Mouse (Mus musculus): Measurements from ENCODE around the gene Jun. TPM values are rescaled to one million over a fixed set of nuclear protein-coding genes. Genes with fewer than 3 reads are reported as not detected.

Gene Jun
- polyA plus RNA-seq, 1 experiment = 71.4 TPM

GRCm38 (mm10) chr4:95093615-95094014 lies 41.6 kb upstream of the Jun start:
- no peak overlapping the region for H3K4me3 ChIP-seq (ENCODE audit: insufficient read depth, poor library complexity, severe bottlenecking)
- no peaks in the 10 kb centered on the region for H3K79me3 ChIP-seq (ENCODE audit: low read depth)
- H3K27me3 ChIP-seq (ENCODE audit: control insufficient read depth, insufficient read depth, insufficient read length) = no peaks in the 10 kb centered on the region
- no peaks in the 10 kb centered on the region for H3K36me3 ChIP-seq (ENCODE audit: control insufficient read depth, insufficient read depth)
- H3K79me2 ChIP-seq (ENCODE audit: control insufficient read depth, insufficient read depth) = no peaks in the 10 kb centered on the region
- TF ChIP-seq FOSL1 (IDR thresholded peaks at IDR 0.05; ENCODE audit: insufficient read depth, low read length, poor library complexity, severe bottlenecking) (no peak), CTCF (IDR thresholded peaks at IDR 0.05; ENCODE audit: control insufficient read depth, insufficient read depth, insufficient read length) (no peak), MAX (IDR thresholded peaks at IDR 0.05) (no peak), MYOG (IDR thresholded peaks at IDR 0.05; ENCODE audit: control insufficient read depth, extremely low read depth, insufficient read length) (no peak), CEBPB (IDR thresholded peaks at IDR 0.05; ENCODE audit: low read depth) (no peak), MYOD1 (IDR thresholded peaks at IDR 0.05; ENCODE audit: control insufficient read depth, insufficient read length, low read depth) (no peak), USF1 (IDR thresholded peaks at IDR 0.05; ENCODE audit: low read depth) (no peak)
- H3ac ChIP-seq (ENCODE audit: control insufficient read depth, insufficient read length, low read depth) = no peak overlapping the region

- Histone ChIP-seq H3K79me2 (ENCODE audit: control insufficient read depth, insufficient read depth) (no peaks in the 10 kb centered on the region), H3K4me3 (ENCODE audit: insufficient read depth, poor library complexity, severe bottlenecking) (no peak overlapping the region), H3K79me3 (ENCODE audit: low read depth) (no peaks in the 10 kb centered on the region), H3K36me3 (ENCODE audit: control insufficient read depth, insufficient read depth) (no peaks in the 10 kb centered on the region), H3K27me3 (ENCODE audit: control insufficient read depth, insufficient read depth, insufficient read length) (no peaks in the 10 kb centered on the region), H3ac (ENCODE audit: control insufficient read depth, insufficient read length, low read depth) (no peak overlapping the region)
- no peak for TF ChIP-seq MAX (IDR thresholded peaks at IDR 0.05)
- TF ChIP-seq USF1 (IDR thresholded peaks at IDR 0.05; ENCODE audit: low read depth) = no peak
- TF ChIP-seq CTCF (IDR thresholded peaks at IDR 0.05; ENCODE audit: control insufficient read depth, insufficient read depth, insufficient read length) = no peak
- TF ChIP-seq CEBPB (IDR thresholded peaks at IDR 0.05; ENCODE audit: low read depth) = no peak
- no peak for TF ChIP-seq MYOG (IDR thresholded peaks at IDR 0.05; ENCODE audit: control insufficient read depth, extremely low read depth, insufficient read length)
- no peak for TF ChIP-seq MYOD1 (IDR thresholded peaks at IDR 0.05; ENCODE audit: control insufficient read depth, insufficient read length, low read depth)
- no peak for TF ChIP-seq FOSL1 (IDR thresholded peaks at IDR 0.05; ENCODE audit: insufficient read depth, low read length, poor library complexity, severe bottlenecking)
Observed at GRCm38 (mm10) chr4:95092516-95092915, 40.5 kb upstream of the Jun start.

DNA sequence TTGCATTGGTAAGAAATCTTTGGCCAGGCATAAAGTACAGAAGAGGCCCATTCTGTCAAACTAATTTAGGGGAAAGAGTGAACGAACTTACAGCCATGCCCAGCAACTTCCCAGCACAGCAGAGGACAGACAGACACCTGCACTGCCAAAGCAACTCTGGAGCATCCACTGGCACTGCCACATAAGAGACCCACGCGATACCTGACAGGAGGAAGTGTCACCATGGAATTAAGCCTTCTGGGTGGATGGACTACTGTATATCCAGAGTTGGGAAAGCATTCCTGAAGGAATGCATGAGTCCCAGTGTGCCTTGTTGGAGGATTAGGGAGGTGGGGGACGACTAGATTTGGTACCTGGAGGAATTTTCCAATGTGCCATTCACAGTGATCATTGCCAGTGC lies 39.5 kb upstream of the Jun start:
- Histone ChIP-seq H3K27me3 (ENCODE audit: control insufficient read depth, insufficient read depth, insufficient read length) (no peaks in the 10 kb centered on the region), H3ac (ENCODE audit: control insufficient read depth, insufficient read length, low read depth) (no peak overlapping the region), H3K79me2 (ENCODE audit: control insufficient read depth, insufficient read depth) (no peaks in the 10 kb centered on the region), H3K36me3 (ENCODE audit: control insufficient read depth, insufficient read depth) (no peaks in the 10 kb centered on the region), H3K79me3 (ENCODE audit: low read depth) (no peaks in the 10 kb centered on the region), H3K4me3 (ENCODE audit: insufficient read depth, poor library complexity, severe bottlenecking) (no peak overlapping the region)
- TF ChIP-seq USF1 (IDR thresholded peaks at IDR 0.05; ENCODE audit: low read depth) (no peak), MAX (IDR thresholded peaks at IDR 0.05) (no peak), CTCF (IDR thresholded peaks at IDR 0.05; ENCODE audit: control insufficient read depth, insufficient read depth, insufficient read length) (no peak), MYOG (IDR thresholded peaks at IDR 0.05; ENCODE audit: control insufficient read depth, extremely low read depth, insufficient read length) (no peak), FOSL1 (IDR thresholded peaks at IDR 0.05; ENCODE audit: insufficient read depth, low read length, poor library complexity, severe bottlenecking) (no peak), MYOD1 (IDR thresholded peaks at IDR 0.05; ENCODE audit: control insufficient read depth, insufficient read length, low read depth) (no peak), CEBPB (IDR thresholded peaks at IDR 0.05; ENCODE audit: low read depth) (no peak)

DNA sequence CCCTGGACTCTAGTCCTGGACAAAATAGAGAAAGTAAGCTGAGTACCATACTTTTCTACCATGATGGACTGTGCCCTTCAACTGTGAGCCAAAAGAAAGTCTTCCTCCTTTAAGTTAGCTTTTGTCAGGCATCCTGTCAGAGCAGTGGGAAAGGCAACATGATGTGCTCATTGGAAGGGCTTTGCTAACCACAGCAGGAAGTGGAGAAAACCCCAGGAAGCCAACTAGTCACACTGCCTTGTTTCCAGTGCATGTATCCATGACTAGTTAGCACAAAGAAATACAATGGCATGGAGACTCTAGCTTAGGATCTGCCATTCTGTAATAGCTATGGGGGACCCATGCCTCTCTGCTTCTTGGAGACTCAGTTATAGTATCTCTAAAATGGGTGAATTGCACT lies 37.9 kb upstream of the Jun start:
- no peak for TF ChIP-seq FOSL1 (IDR thresholded peaks at IDR 0.05; ENCODE audit: insufficient read depth, low read length, poor library complexity, severe bottlenecking)
- TF ChIP-seq MYOD1 (IDR thresholded peaks at IDR 0.05; ENCODE audit: control insufficient read depth, insufficient read length, low read depth) = no peak
- TF ChIP-seq MYOG (IDR thresholded peaks at IDR 0.05; ENCODE audit: control insufficient read depth, extremely low read depth, insufficient read length) = no peak
- TF ChIP-seq MAX (IDR thresholded peaks at IDR 0.05) = no peak
- no peak for TF ChIP-seq USF1 (IDR thresholded peaks at IDR 0.05; ENCODE audit: low read depth)
- TF ChIP-seq CEBPB (IDR thresholded peaks at IDR 0.05; ENCODE audit: low read depth) = no peak
- no peak for TF ChIP-seq CTCF (IDR thresholded peaks at IDR 0.05; ENCODE audit: control insufficient read depth, insufficient read depth, insufficient read length)
- Histone ChIP-seq H3ac (ENCODE audit: control insufficient read depth, insufficient read length, low read depth) (no peak overlapping the region), H3K4me3 (ENCODE audit: insufficient read depth, poor library complexity, severe bottlenecking) (no peak overlapping the region), H3K27me3 (ENCODE audit: control insufficient read depth, insufficient read depth, insufficient read length) (no peaks in the 10 kb centered on the region), H3K36me3 (ENCODE audit: control insufficient read depth, insufficient read depth) (no peaks in the 10 kb centered on the region), H3K79me2 (ENCODE audit: control insufficient read depth, insufficient read depth) (no peaks in the 10 kb centered on the region), H3K79me3 (ENCODE audit: low read depth) (no peaks in the 10 kb centered on the region)

DNA sequence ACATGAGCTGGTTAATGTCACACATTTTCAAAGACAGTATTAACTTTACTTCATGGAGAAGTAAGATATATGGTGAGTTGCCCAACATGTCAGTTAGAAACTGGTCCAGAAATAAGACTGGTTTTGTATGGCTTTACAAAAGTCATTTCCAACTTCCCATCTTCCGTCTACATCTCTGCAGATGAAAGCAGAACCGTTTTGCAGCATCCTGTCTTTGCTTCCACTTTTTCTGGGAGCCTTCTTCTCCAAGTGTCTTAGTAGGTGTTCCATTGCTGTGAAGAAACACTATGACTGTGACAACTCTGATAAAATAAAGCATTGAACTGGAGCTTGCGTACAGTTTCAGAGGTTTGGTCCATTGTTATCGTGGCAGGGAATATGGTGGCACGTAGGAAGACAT lies 37.0 kb upstream of the Jun start:
- Histone ChIP-seq H3K79me2 (ENCODE audit: control insufficient read depth, insufficient read depth) (no peaks in the 10 kb centered on the region), H3K36me3 (ENCODE audit: control insufficient read depth, insufficient read depth) (no peaks in the 10 kb centered on the region), H3K4me3 (ENCODE audit: insufficient read depth, poor library complexity, severe bottlenecking) (no peak overlapping the region), H3K27me3 (ENCODE audit: control insufficient read depth, insufficient read depth, insufficient read length) (no peaks in the 10 kb centered on the region), H3K79me3 (ENCODE audit: low read depth) (no peaks in the 10 kb centered on the region), H3ac (ENCODE audit: control insufficient read depth, insufficient read length, low read depth) (no peak overlapping the region)
- TF ChIP-seq MAX (IDR thresholded peaks at IDR 0.05) = no peak
- TF ChIP-seq MYOD1 (IDR thresholded peaks at IDR 0.05; ENCODE audit: control insufficient read depth, insufficient read length, low read depth) = no peak
- no peak for TF ChIP-seq FOSL1 (IDR thresholded peaks at IDR 0.05; ENCODE audit: insufficient read depth, low read length, poor library complexity, severe bottlenecking)
- no peak for TF ChIP-seq MYOG (IDR thresholded peaks at IDR 0.05; ENCODE audit: control insufficient read depth, extremely low read depth, insufficient read length)
- no peak for TF ChIP-seq CTCF (IDR thresholded peaks at IDR 0.05; ENCODE audit: control insufficient read depth, insufficient read depth, insufficient read length)

DNA sequence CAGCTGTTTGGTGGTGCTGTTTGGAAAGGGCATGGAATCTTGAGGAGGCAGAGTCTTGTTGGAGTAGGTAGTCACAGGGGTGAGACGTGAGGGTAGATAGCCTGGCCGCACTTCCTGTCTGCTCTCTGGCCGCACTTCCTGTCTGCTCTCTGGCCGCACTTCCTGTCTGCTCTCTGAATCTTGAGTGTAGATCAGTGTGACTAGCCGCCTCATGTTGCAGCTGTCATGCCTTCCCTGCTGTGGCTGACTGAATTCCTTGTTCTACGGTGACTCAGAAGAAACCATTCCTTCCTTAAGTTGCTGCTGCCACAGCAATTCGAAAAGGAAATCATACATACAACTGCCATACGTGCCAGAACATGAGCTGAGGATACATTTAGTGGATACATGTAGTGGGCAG lies 31.9 kb upstream of the Jun start:
- TF ChIP-seq MYOD1 (IDR thresholded peaks at IDR 0.05; ENCODE audit: control insufficient read depth, insufficient read length, low read depth) = peak; percentile 73
- no peak for TF ChIP-seq MYOG (IDR thresholded peaks at IDR 0.05; ENCODE audit: control insufficient read depth, extremely low read depth, insufficient read length)
- Histone ChIP-seq H3K4me3 (ENCODE audit: insufficient read depth, poor library complexity, severe bottlenecking) (no peak overlapping the region), H3K36me3 (ENCODE audit: control insufficient read depth, insufficient read depth) (no peaks in the 10 kb centered on the region), H3K27me3 (ENCODE audit: control insufficient read depth, insufficient read depth, insufficient read length) (no peaks in the 10 kb centered on the region), H3K79me2 (ENCODE audit: control insufficient read depth, insufficient read depth) (no peaks in the 10 kb centered on the region), H3ac (ENCODE audit: control insufficient read depth, insufficient read length, low read depth) (no peak overlapping the region), H3K79me3 (ENCODE audit: low read depth) (no peaks in the 10 kb centered on the region)

Measured in C2C12 (cell line).